Mouse (Mus musculus) MEL (cell line): ENCODE measurements around the gene Prdm1. TPM values are rescaled to one million over a fixed set of nuclear protein-coding genes. Genes with fewer than 3 reads are reported as not detected.

Experiments used
- DNase-seq: peaks from one replicate; pipeline ENCODE4 v3.0.0; 2011; ENCODE audit warnings: low read depth, low spot score
- H3K27ac ChIP-seq: 2 replicates; pipeline ENCODE4 v1.5.1; 2012; ENCODE audit warnings: low read depth, mild to moderate bottlenecking, control low read depth, low read length, moderate library complexity; ENCODE audit not compliant: control insufficient read depth
- H3K27me3 ChIP-seq, 2 experiments: fragments of 150-350 bp in 1 of 2; sonication (generic) in 1 of 2; 2 replicates each; pipeline ENCODE4 v1.6.1; 2012; ENCODE audit warnings: low read length in 2 of 2, mild to moderate bottlenecking in 2 of 2, improper control_type of control experiment in 1 of 2, moderate library complexity in 1 of 2; ENCODE audit not compliant: insufficient read depth in 2 of 2, control insufficient read depth in 1 of 2
- H3K36me3 ChIP-seq, 2 experiments: 2 replicates each; pipeline ENCODE4 v1.6.1; 2012 to 2014; ENCODE audit warnings: low read length in 2 of 2, improper control_type of control experiment in 1 of 2, inconsistent platforms in 1 of 2, mild to moderate bottlenecking in 1 of 2; ENCODE audit not compliant: insufficient read depth in 2 of 2, control insufficient read depth in 1 of 2
- H3K4me1 ChIP-seq, 2 experiments: fragments of 150-350 bp in 1 of 2; sonication (generic) in 1 of 2; 2 replicates each; pipeline ENCODE4 v1.6.1; 2012; ENCODE audit warnings: low read length in 2 of 2, improper control_type of control experiment in 1 of 2, mild to moderate bottlenecking in 1 of 2; ENCODE audit not compliant: insufficient read depth in 2 of 2, control insufficient read depth in 1 of 2
- H3K4me3 ChIP-seq, 2 experiments: fragments of 150-350 bp in 1 of 2; sonication (generic) in 1 of 2; 2 replicates each; pipeline ENCODE4 v1.5.1; 2012; ENCODE audit warnings: low read depth in 2 of 2, low read length in 2 of 2, mild to moderate bottlenecking in 2 of 2, moderate library complexity in 2 of 2, control low read depth in 1 of 2, improper control_type of control experiment in 1 of 2; ENCODE audit not compliant: control insufficient read depth in 1 of 2, insufficient read depth in 1 of 2
- H3K79me2 ChIP-seq: 2 replicates; pipeline ENCODE4 v1.6.1; 2012; ENCODE audit warnings: mild to moderate bottlenecking, low read length, moderate library complexity; ENCODE audit not compliant: control insufficient read depth, poor library complexity, insufficient read depth
- H3K9ac ChIP-seq: 2 replicates; pipeline ENCODE4 v1.6.1; 2012; ENCODE audit warnings: low read depth, mild to moderate bottlenecking, control low read depth, low read length, moderate library complexity; ENCODE audit not compliant: control insufficient read depth, poor library complexity, severe bottlenecking
- H3K9me3 ChIP-seq: fragments of 150-350 bp; sonication (generic); replicated peaks from 2 replicates; pipeline ENCODE4 v1.6.1; 2012; ENCODE audit warnings: mild to moderate bottlenecking, low read length, improper control_type of control experiment, moderate library complexity; ENCODE audit not compliant: insufficient read depth
- CHD1 ChIP-seq: IDR thresholded peaks from 2 replicates; pipeline ENCODE4 v1.6.1; 2012; ENCODE audit warnings: low read depth, mild to moderate bottlenecking, inconsistent platforms, low read length, improper control_type of control experiment
- CTCF ChIP-seq, 3 experiments: IDR thresholded peaks in 2 of 3; conservative IDR thresholded peaks in 1 of 3; 2 replicates each; pipeline ENCODE4 v1.5.1; 2011 to 2012; ENCODE audit warnings: low read length in 3 of 3, low read depth in 2 of 3, mild to moderate bottlenecking in 2 of 3, improper control_type of control experiment in 1 of 3, inconsistent platforms in 1 of 3, mixed read lengths in 1 of 3, moderate library complexity in 1 of 3; ENCODE audit not compliant: control insufficient read depth in 1 of 3, insufficient read depth in 1 of 3, poor library complexity in 1 of 3, severe bottlenecking in 1 of 3
- EP300 ChIP-seq, 2 experiments: IDR thresholded peaks; 2 replicates each; pipeline ENCODE4 v1.6.1; 2011; ENCODE audit warnings: improper control_type of control experiment in 2 of 2, low read length in 2 of 2, low read depth in 1 of 2, mild to moderate bottlenecking in 1 of 2
- ETS1 ChIP-seq: IDR thresholded peaks from 2 replicates; pipeline ENCODE4 v1.6.1; 2012; ENCODE audit warnings: low read depth, mild to moderate bottlenecking, inconsistent platforms, low read length, improper control_type of control experiment, moderate library complexity
- KAT2A ChIP-seq: conservative IDR thresholded peaks from 2 replicates; pipeline ENCODE4 v1.6.1; 2012; ENCODE audit warnings: low read depth, low read length, improper control_type of control experiment, inconsistent platforms
- MEF2A ChIP-seq: IDR thresholded peaks from 2 replicates; pipeline ENCODE4 v1.6.1; 2014; ENCODE audit warnings: low read depth, mild to moderate bottlenecking, inconsistent platforms, low read length, improper control_type of control experiment; ENCODE audit not compliant: poor library complexity, insufficient replicate concordance, severe bottlenecking; ENCODE audit errors: extremely low read depth
- NELFE ChIP-seq: IDR thresholded peaks from 2 replicates; pipeline ENCODE4 v1.6.1; 2011; ENCODE audit warnings: low read depth, low read length, improper control_type of control experiment
- NRF1 ChIP-seq: IDR thresholded peaks from 2 replicates; pipeline ENCODE4 v1.6.1; 2014; ENCODE audit warnings: low read depth, mild to moderate bottlenecking, inconsistent platforms, low read length, improper control_type of control experiment, moderate library complexity; ENCODE audit not compliant: poor library complexity, insufficient read depth, severe bottlenecking
- POLR2A ChIP-seq, 2 experiments: IDR thresholded peaks; 2 replicates each; pipeline ENCODE4 v1.6.1; 2011 to 2012; ENCODE audit warnings: low read length in 2 of 2, mild to moderate bottlenecking in 2 of 2, control low read depth in 1 of 2, improper control_type of control experiment in 1 of 2, low read depth in 1 of 2, moderate library complexity in 1 of 2; ENCODE audit not compliant: control insufficient read depth in 1 of 2, insufficient read depth in 1 of 2, poor library complexity in 1 of 2
- RCOR1 ChIP-seq: IDR thresholded peaks from 2 replicates; pipeline ENCODE4 v1.6.1; 2012; ENCODE audit warnings: low read depth, mild to moderate bottlenecking, inconsistent platforms, low read length, improper control_type of control experiment
- SIN3A ChIP-seq: IDR thresholded peaks from 2 replicates; pipeline ENCODE4 v1.6.1; 2012; ENCODE audit warnings: low read length, improper control_type of control experiment, inconsistent platforms
- TAL1 ChIP-seq: IDR thresholded peaks from 2 replicates; pipeline ENCODE4 v1.6.1; 2012; ENCODE audit warnings: mild to moderate bottlenecking, inconsistent platforms, low read length, moderate library complexity, mixed read lengths
- TBP ChIP-seq: IDR thresholded peaks from 2 replicates; pipeline ENCODE4 v1.8.0; 2011; ENCODE audit warnings: low read depth, low read length, improper control_type of control experiment
- UBTF ChIP-seq: IDR thresholded peaks from 2 replicates; pipeline ENCODE4 v1.6.1; 2012; ENCODE audit warnings: low read depth, mild to moderate bottlenecking, inconsistent platforms, low read length, improper control_type of control experiment, moderate library complexity, borderline replicate concordance; ENCODE audit not compliant: insufficient read depth
- ZNF384 ChIP-seq: IDR thresholded peaks from 2 replicates; pipeline ENCODE4 v1.6.1; 2012; ENCODE audit warnings: low read depth, mild to moderate bottlenecking, inconsistent platforms, low read length, improper control_type of control experiment
- polyA plus RNA-seq, 2 experiments: library from polyadenylated mRNA; stranded (reverse) in 1 of 2; unstranded in 1 of 2; fragments of >175 nt in 1 of 2; fragments of >200 nt in 1 of 2; gene quantifications; 2 replicates each; pipeline versions ENCODE4 v1.2.1 to v1.2.4; 2012; ENCODE audit warnings: low replicate concordance in 2 of 2, low read depth in 1 of 2; ENCODE audit not compliant: insufficient read length in 2 of 2, insufficient read depth in 1 of 2, missing spikeins in 1 of 2
- total RNA-seq: library from RNA; depleted of rRNA; stranded (reverse); fragments of 300-350 nt; gene quantifications from 2 replicates; pipeline ENCODE4 v1.2.3, GENCODE M21; 2012

The Prdm1 gene
- total and polyA plus RNA-seq, 3 experiments, result 0.14 TPM; not detected in 2

DNA sequence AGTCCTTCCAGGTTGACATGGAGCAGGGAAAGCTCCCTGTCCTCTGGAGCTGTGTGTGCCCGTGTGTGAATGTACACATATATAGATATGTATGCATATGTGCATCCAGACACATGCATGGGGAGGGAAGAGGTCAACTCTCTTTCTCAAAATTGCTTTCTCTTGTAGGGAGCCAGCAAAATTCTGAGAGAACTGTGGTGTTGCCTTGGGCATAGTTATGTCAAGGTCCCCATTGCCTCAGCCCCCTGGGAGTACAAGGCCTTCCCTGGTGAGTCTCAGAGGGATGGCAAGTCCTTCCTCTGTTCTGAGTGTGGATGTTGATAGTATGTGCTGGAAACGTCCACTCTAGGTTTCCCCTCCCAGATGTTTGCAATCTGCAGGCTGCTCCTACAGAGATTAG, 109.4 kb downstream of the Prdm1 start:
- Histone ChIP-seq H3K27me3 (no peaks in the 10 kb centered on the region; a peak in 1 of 4 replicates), H3K9ac (no peak overlapping the region)
- TF ChIP-seq ZNF384, result no peak

GRCm38 (mm10) chr10:44415576-44415975, 112.7 kb downstream of the Prdm1 start:
- H3K27me3 ChIP-seq, result no peaks in the 10 kb centered on the region; a peak in 1 of 4 replicates
- no peak overlapping the region for H3K27ac ChIP-seq
- no peak for DNase-seq
- no peaks in the 10 kb centered on the region for H3K36me3 ChIP-seq
- TF ChIP-seq UBTF (no peak), SIN3A (no peak), RCOR1 (no peak), EP300 (IDR thresholded peaks at IDR 0.05; ENCODE audit: low read depth in 1 of 2, low read length in 2 of 2) (no peak), TBP (no peak)
- H3K4me1 ChIP-seq, result no peaks in the 10 kb centered on the region
- H3K4me3 ChIP-seq, result no peak overlapping the region
- H3K9me3 ChIP-seq, result no peaks in the 10 kb centered on the region
- no peak overlapping the region for H3K9ac ChIP-seq
- H3K79me2 ChIP-seq, result no peaks in the 10 kb centered on the region

More for the DNA sequence above, 109.4 kb downstream of the Prdm1 start:
- no peaks in the 10 kb centered on the region for H3K36me3 ChIP-seq
- DNase-seq, result no peak
- no peak overlapping the region for H3K27ac ChIP-seq
- no peaks in the 10 kb centered on the region for H3K9me3 ChIP-seq
- no peaks in the 10 kb centered on the region for H3K79me2 ChIP-seq
- no peak overlapping the region for H3K4me3 ChIP-seq
- no peaks in the 10 kb centered on the region for H3K4me1 ChIP-seq

GRCm38 (mm10) chr10:44409958-44410357, 118.3 kb downstream of the Prdm1 start:
- DNase-seq, result no peak
- H3K4me3 ChIP-seq, result no peak overlapping the region
- no peaks in the 10 kb centered on the region for H3K36me3 ChIP-seq
- no peaks in the 10 kb centered on the region for H3K79me2 ChIP-seq
- no peaks in the 10 kb centered on the region for H3K4me1 ChIP-seq
- no peaks in the 10 kb centered on the region for H3K27me3 ChIP-seq
- H3K9me3 ChIP-seq, result no peaks in the 10 kb centered on the region
- no peak overlapping the region for H3K9ac ChIP-seq
- TF ChIP-seq CTCF (IDR thresholded peaks at IDR 0.05 in 2 of 3, conservative IDR thresholded peaks at IDR 0.05 in 1 of 3; ENCODE audit: control insufficient read depth in 1 of 3, insufficient read depth in 1 of 3, low read depth in 2 of 3, low read length in 3 of 3, poor library complexity in 1 of 3, severe bottlenecking in 1 of 3), result no peak
- TF ChIP-seq TAL1, result no peak
- no peak for TF ChIP-seq KAT2A
- TF ChIP-seq CHD1, result no peak
- no peak for TF ChIP-seq NELFE
- TF ChIP-seq UBTF, result no peak
- no peak for TF ChIP-seq NRF1
- TF ChIP-seq MEF2A, result no peak
- no peak for TF ChIP-seq ETS1
- TF ChIP-seq SIN3A, result no peak
- no peak for TF ChIP-seq POLR2A (IDR thresholded peaks at IDR 0.05; ENCODE audit: control insufficient read depth in 1 of 2, insufficient read depth in 1 of 2, low read depth in 1 of 2, low read length in 2 of 2, poor library complexity in 1 of 2)
- no peak overlapping the region for H3K27ac ChIP-seq
